Mouse (Mus musculus): ENCODE measurements around the gene Nsd2. TPM values are rescaled to one million over a fixed set of nuclear protein-coding genes. Genes with fewer than 3 reads are reported as not detected.

The Nsd2 gene
- polyA plus RNA-seq (2012), result 11.3 and 11.6 TPM in 2 replicates

DNA sequence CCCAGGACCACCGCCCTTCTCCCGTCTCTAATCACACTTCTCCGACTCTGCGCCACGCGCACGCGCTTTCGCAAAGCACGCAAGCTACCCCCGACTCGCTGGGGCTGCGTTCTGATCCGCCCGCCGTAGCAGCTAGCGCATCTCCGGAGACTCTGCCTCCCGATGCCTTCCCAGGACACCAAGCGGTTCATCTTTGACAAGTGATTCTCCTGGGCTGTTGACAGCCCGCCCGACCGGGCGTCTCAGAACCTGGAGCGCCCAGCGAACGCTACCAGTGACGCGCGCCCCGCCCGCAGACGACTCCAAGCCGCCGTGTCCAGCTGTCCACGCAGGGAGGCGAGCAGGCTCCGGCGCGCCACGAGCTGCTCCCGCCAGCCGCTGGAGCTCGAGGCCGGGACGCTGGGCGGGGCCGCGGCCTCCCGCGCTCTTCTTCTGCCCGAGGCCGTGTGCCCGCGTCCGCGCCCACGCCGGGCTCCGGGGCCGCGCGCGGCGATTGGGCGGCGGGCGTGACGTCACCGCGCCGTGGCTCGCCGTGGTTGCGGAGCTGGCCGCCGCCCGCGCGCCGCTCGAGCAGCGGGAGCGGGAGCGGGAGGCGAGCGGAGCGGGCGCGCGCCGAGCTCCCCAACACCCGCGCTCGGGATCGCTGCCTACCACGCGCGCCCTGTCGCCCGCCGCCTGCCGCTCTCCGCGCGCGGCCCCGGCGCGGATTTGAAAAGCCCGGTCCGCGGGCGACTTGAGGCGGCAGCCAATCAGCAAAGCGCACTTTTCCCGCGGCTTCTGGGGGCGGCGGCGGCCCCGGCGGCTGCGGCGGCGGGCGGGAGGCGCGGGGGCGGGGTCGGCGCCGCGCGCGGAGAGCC is at the start of gene Nsd2:
TSS of gene Nsd2 (plus strand) at position 850 of the 857 bp plus-strand sequence.
- no peak for TF ChIP-seq GATA1 (IDR thresholded peaks at IDR 0.05; ENCODE audit: low read length)

DNA sequence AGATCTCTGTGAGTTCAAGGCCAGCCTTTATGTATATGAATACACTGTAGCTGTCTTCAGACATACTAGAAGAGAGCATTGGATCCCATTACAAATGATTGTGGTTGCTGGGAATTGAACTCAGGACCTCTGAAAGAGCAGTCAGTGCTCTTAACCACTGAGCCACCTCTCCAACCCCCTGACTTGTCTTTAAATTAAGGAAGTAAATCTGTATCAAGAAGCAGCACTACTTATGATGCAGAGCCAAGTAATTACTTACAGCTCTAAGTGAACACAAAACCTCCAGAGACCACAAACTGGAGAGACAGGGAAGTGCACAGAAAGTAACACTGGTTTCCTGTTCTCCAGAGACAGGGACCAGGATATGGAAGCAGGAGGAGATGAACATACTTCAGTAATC is 43.3 kb upstream of the Nsd2 start:
- TF ChIP-seq GATA1 (IDR thresholded peaks at IDR 0.05; ENCODE audit: low read length), result no peak

DNA sequence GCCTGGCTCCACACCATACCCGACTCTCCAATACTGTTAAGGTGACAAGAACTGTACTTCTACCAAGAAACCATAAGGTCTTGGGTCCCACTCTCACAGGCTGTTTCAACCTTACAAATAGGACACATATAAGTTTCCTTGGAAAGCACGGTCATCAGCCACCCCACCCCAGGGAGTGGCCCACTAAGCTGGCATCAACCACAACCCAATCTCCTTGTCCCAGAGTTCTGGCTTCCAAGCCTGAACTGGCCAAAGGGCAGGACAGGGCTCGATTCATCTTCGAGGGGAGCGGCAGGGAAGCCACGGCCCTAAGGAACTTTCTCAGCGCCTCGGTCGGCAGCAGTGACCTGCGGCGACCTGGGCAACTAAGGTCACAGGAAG is 38.6 kb upstream of the Nsd2 start:
- no peak for TF ChIP-seq GATA1 (IDR thresholded peaks at IDR 0.05; ENCODE audit: low read length)

DNA sequence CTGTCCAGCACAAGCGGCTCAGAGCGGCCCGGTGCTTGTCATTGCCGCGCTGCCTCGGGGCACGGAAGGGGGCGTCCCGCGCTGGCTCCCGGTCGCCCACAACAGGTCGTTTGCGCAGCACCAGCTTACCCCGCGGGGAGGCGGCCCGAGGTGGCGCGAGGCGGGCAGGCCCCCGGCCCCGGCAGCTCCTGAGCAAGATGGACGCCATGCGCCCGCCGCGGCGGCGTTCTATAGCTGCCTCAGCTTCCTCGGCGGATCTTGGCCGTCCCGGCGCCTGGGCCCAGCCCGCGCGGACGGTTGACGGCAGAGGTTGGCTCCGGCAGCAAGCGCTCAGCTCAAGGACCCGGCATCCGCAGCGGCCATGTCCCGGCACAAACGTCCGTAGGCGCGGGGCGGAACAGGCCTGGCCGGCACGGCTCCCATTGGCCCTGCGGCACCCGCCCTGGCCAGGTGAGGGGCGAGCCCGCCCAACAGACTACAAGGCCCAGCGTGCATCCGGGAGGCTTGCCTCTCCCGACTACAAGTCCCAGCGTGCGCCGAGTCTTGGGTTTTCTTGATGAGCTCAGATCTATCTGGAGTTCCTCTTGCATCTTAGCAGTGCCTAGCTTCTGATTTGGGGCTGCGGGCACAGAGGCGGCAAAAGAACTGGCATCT is 38.1 kb upstream of the Nsd2 start, which contains the start of gene Letm1:
TSS of gene Letm1 (minus strand) at position 473 of the 654 bp plus-strand sequence.
- TF ChIP-seq GATA1 (IDR thresholded peaks at IDR 0.05; ENCODE audit: low read length), result no peak

DNA sequence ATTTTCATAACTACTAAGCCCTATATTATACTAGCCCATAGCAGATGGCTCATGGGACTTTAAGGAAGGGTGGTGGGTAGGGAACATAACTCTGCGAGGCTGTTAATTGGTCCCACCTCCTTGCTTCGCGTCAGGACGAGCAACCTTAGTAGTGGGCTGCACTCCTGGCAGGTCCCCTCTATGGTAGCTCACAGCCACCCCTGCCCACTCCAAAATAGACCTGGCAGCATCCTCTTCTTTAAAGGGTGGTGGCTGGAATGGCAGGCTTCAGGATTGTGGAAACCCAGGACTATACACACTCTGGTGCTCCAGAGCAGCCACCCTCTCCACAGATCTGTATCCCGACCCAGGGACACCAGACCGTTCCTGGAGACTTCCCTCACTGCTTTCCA is 37.5 kb upstream of the Nsd2 start:
- no peak for TF ChIP-seq GATA1 (IDR thresholded peaks at IDR 0.05; ENCODE audit: low read length)

DNA sequence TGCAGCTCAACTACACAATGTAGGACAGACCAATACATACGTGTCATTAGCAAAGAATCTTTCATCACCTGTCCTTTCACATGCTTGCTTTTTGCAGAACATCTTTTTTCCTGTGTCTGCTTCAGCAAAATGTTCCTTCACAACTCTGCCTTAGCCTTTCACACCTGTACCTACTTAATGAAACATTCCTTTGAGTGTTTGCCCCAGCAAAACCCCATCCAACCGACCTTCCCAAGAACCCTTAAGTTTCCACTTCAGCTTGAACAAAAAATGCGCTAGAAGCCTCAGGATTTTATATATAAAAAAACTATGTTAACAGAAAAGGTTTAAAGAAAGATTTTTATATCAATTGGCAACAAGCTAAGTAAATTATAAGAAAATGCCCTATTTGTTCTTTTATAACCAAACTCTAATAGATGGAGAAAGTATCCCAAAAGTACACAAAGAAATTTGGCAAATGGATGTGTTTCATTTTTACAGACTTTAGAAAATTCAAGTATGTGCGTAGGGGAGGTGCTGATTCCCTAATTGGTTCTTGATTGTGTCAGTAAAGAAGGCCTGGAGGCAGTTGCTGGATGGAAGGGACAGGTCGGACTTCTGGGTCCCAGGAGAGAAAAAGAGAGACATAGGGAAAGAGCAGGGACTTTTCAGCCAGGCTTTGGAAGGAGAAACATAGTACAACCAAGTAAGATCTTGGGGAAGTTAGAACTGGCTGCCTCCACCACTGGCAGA is 28.4 kb upstream of the Nsd2 start:
- no peak for TF ChIP-seq GATA1 (IDR thresholded peaks at IDR 0.05; ENCODE audit: low read length)

DNA sequence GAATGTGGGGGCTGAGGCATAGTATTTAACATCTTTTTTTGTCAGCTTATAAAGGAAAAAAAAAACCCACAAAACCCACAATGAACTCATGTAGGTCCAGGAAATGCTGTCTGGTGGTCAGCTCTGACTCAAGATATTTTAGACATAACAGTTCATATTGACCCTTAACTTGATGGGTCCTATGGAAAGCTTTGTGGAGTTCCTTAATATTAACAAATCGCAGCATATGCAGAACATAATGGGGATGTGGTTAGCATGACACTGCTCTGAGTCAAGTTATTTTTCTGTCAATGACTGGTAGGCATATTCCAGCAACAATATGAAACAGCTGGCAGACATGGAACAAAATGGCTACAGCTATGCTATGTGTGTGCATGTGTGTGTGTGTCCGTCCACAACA is 17.2 kb upstream of the Nsd2 start:
- no peak for TF ChIP-seq GATA1 (IDR thresholded peaks at IDR 0.05; ENCODE audit: low read length)

DNA sequence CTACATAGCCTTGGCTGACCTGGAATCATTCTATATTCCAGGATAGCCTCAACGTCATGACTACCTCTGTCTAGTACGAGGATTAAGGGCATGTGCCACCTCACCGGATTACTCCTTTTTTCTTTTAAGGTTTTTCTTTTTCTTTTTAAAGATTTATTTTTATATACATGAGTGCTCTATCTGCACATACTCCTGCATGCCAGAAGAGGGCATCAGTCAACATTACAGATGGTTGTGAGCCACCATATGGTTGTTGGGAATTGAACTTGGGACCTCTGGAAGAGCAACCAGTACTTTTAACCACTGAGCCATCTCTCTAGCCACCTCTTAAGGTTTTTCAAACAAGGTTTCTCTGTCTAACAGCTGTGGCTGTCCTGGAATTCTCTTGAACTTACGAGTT is 9.0 kb upstream of the Nsd2 start:
- TF ChIP-seq GATA1 (IDR thresholded peaks at IDR 0.05; ENCODE audit: low read length), result no peak

DNA sequence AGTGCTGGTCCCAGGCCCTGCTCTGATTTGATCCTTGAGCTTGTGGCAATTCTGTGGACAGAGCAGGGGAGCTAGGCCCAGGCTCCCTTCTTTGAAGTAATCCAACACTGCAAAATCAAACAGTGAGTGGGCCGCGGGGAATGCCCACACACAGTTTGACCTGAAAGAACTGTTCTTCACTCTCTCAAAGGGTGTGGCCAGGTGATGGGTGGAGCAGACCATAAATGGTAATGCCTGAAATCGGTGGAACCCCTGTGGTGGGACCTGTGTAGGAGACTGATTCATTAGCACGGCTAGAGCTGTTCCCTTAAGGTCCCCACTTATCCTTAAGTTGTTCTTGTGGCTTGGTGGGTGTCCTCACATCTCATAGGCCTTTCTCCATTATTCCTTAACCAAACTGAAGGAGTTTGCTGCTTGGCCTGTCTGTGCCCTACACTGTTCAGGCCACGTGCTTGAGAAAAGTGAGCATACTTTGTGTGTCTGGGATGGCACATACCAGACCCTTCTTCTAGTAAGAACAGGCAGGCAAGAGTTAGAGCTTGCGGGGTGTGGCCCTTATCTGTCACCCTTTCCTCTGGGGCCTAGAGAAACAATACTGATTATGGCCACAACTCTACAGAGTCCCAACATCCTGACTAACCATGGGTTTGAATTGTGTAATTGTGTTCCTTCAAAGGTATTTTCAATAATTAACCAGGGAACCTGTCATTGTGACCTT is 4.4 kb upstream of the Nsd2 start:
- TF ChIP-seq GATA1 (IDR thresholded peaks at IDR 0.05; ENCODE audit: low read length), result no peak

DNA sequence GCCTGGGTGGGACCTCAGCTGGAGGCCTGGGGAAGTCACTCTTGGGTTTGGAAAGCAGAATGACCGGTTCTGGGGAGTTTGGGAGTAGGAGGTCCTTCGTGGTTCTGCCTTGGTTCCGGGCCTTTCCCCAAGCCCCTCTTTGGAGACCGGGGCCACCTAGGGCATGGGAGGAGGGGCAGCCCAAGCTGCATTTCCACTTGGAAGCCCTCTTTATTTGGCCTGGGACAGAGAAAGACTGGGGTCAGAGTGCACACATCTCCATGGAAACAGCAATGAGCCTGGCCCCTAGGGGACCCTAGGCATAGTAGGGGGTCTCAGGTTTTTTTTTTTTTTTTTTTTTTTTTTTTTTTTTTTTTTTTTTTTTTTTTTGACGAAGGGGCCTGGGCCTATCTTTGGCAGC is 2.4 kb upstream of the Nsd2 start:
- TF ChIP-seq GATA1 (IDR thresholded peaks at IDR 0.05; ENCODE audit: low read length), result no peak

DNA sequence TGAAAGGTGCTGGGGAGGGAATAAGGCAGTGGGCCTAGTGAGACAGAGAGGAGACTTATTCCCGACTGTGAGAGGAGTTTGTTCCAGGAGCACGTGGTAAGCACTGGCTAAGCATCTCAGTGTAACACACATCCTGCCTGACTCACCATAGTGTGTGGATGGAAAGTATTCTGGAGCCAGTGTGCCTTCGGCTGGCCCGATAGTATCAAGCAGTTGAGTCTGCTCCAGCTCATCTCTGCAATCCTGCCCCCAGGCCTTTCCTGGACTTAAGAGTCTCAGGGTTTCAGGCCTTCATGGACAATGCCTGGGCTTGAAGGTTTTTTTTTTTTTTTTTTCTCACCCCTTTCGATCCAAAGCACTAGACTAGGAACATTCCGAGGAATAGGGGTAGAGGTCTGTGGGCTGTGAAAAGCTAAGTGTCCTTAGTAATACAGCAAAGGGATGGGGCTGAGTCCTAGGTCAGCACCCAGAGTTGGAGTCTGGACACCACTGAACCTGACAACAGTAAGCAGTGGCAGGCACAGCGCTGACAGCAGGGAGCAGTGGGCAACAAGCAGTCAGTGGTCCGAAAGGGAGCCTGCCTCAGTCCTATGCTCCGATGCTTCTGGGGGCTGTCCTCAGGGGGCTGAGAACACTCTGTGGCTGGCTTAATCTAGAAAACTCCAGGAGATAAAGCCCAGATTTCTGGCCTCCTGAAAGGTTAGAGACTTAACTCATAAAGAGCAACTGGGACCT is 1.2 kb upstream of the Nsd2 start:
- no peak for TF ChIP-seq GATA1 (IDR thresholded peaks at IDR 0.05; ENCODE audit: low read length)

DNA sequence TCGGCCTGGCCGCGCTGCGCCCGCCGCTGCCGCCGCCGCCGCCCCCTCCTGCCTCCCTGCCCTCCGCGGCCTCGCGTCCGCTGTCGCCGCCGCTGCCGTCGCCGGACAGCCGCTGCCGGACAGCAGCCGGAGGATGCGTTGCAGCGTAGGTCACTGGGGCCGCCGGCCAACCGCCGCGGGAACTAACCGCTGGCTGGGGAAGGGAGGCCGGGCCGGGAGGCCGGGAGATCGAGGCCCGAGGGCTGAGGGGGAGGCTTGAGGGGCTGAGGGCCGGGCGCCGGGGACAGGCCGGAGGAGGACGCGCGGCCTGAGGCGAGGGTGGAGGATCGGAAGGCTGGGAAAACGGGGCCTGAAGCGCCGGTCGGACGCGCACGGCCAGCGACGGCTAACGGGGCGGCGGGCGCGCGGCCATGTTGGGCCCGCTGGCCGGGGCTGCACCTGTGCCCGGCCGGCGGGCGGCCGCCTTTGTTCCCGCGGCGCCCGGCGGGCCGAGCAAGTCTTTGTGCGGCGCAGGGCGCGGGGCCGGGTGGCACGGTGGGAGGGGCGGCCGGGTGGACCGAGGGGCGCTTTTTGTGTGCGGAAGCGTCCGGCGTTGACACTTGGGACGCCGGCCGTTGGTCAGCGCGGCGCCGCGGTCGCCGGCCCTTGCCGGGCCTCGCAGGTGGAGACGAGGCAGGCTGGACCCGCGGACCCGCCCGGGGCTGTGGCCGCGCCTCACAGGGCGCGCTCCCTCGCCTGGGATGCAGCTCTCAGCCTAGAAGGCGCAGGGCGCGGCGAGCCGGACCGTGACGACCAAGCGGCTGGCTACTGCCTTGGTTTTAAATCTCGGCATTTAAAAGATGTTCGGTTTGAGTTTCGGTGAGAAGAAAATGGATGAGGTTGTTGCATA is 452 bp downstream of the Nsd2 start:
- no peak for TF ChIP-seq GATA1 (IDR thresholded peaks at IDR 0.05; ENCODE audit: low read length)

DNA sequence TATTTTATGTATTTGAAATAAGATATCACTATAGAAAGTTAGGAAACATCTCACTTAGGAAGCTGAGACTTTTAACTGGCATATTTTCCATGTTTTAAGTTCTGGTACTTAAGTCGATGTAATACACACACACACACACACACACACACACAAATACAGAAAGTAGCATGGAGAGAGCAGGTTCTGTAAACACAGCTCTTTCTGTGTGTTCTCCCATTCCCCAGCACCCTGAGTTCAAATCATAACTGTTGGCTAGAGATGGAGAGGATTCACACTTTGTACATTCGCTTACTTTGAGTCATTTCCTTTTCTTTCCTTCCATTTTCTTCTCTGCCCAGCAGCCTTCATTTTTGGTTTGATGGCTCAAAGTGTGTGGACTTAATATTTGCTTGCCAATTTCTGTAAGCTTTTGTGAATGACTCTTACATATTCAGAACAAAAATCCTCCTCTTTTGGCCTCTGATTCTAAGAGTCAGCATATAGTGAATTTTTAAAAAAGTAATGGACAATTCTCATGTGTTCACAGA is 1.4 kb downstream of the Nsd2 start:
- TF ChIP-seq GATA1 (IDR thresholded peaks at IDR 0.05; ENCODE audit: low read length), result no peak

DNA sequence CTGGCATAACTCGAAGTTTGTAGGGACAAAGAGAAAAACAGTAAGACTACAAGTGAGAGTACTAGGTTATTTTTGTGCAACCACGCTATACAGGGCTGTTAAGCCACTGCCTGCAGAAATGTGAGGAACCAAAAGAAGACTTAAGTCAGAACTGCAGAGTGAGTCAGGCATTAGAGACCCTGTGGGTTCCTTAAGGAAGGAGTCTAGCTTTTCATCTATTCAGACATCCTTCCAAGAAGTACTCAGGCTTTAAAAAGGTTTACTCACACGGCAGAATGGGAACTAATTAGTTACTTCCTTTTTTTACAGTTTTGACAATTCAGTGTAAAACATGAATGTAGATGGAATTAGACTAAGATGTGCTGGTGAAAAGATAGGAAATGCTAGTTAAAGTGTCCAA is 1.9 kb downstream of the Nsd2 start:
- TF ChIP-seq GATA1 (IDR thresholded peaks at IDR 0.05; ENCODE audit: low read length), result no peak
